Mouse (Mus musculus): ENCODE measurements around the gene Pla2g2e.

GRCm38 (mm10) chr4:138899361-138899760, 21.6 kb downstream of the Pla2g2e start:
- no peak for TF ChIP-seq GATA1 (IDR thresholded peaks at IDR 0.05; ENCODE audit: borderline replicate concordance, low read length)
- TF ChIP-seq FLI1 (IDR thresholded peaks at IDR 0.05; ENCODE audit: low read length) = no peak

Measured in megakaryocyte, embryonic 14.5 days (primary cell).